Mouse (Mus musculus) kidney, postnatal 36 days (tissue): ENCODE results near the gene Gja3.

Experiments
- DNase-seq, 2 experiments: peaks; one replicate each; pipeline ENCODE4 v3.0.0; 2021 to 2022; ENCODE audit warnings: mixed read lengths in 2 of 2

Gene Gja3

GRCm38 (mm10) chr14:57057563-57058321 is at the start of gene Gja3:
Gene Gja3 (minus strand): TSS chr14:57058100.
- peak; percentile 7 to 30 for DNase-seq

- DNase-seq: peak; percentile 80 to 89
Measured at GRCm38 (mm10) chr14:57107091-57107490, 49.2 kb upstream of the Gja3 start.

GRCm38 (mm10) chr14:57105721-57106120 is 47.8 kb upstream of the Gja3 start:
- peak in 1 of 2 experiments; percentile 50 for DNase-seq

GRCm38 (mm10) chr14:57105111-57105510 is 47.2 kb upstream of the Gja3 start:
- DNase-seq: no peak

GRCm38 (mm10) chr14:57104106-57105023 is 46.5 kb upstream of the Gja3 start, which contains the start of gene Gjb2:
Gene Gjb2 (minus strand): TSS chr14:57104702.
- peak; percentile 88 to 90 for DNase-seq

- peak in 1 of 2 experiments; percentile 56 for DNase-seq
Measured at GRCm38 (mm10) chr14:57103711-57104105, 45.8 kb upstream of the Gja3 start.

- peak in 1 of 2 experiments; percentile 30 for DNase-seq
Measured at GRCm38 (mm10) chr14:57103121-57103520, 45.2 kb upstream of the Gja3 start.

- DNase-seq: no peak
Measured at GRCm38 (mm10) chr14:57101623-57102022, 43.7 kb upstream of the Gja3 start.

GRCm38 (mm10) chr14:57095855-57096254 is 38.0 kb upstream of the Gja3 start:
- DNase-seq: no peak

- peak; percentile 71 to 75 for DNase-seq
Measured at GRCm38 (mm10) chr14:57093029-57093428, 35.1 kb upstream of the Gja3 start.

GRCm38 (mm10) chr14:57090001-57090400 is 32.1 kb upstream of the Gja3 start:
- no peak for DNase-seq

- peak; percentile 75 to 93 for DNase-seq
Measured at GRCm38 (mm10) chr14:57089107-57089506, 31.2 kb upstream of the Gja3 start.

GRCm38 (mm10) chr14:57084180-57084668 is 26.3 kb upstream of the Gja3 start:
- peak; percentile 60 to 70 for DNase-seq

GRCm38 (mm10) chr14:57082863-57083262 is 25.0 kb upstream of the Gja3 start:
- no peak for DNase-seq

GRCm38 (mm10) chr14:57075537-57075936 is 17.6 kb upstream of the Gja3 start:
- DNase-seq: peak; percentile 29 to 43

- DNase-seq: peak; percentile 42 to 78
Measured at GRCm38 (mm10) chr14:57069906-57070305, 12.0 kb upstream of the Gja3 start.

GRCm38 (mm10) chr14:57066053-57066452 is 8.2 kb upstream of the Gja3 start:
- no peak for DNase-seq

GRCm38 (mm10) chr14:57060052-57060451 is 2.2 kb upstream of the Gja3 start:
- DNase-seq: peak; percentile 57 to 83

- no peak for DNase-seq
Measured at GRCm38 (mm10) chr14:57057204-57057562, 717 bp downstream of the Gja3 start.

- DNase-seq: no peak
Measured at GRCm38 (mm10) chr14:57052713-57053112, 5.2 kb downstream of the Gja3 start.

GRCm38 (mm10) chr14:57043863-57044262 is 14.0 kb downstream of the Gja3 start:
- no peak for DNase-seq

GRCm38 (mm10) chr14:57041439-57041838 is 16.5 kb downstream of the Gja3 start:
- DNase-seq: no peak

- DNase-seq: no peak
Measured at GRCm38 (mm10) chr14:57034926-57035498, 22.9 kb downstream of the Gja3 start.
